Mouse (Mus musculus) liver, embryonic 14.5 days (tissue): ENCODE measurements around the gene Tulp2.

Experiments
- CTCF ChIP-seq: IDR thresholded peaks from 2 replicates; pipeline ENCODE4 v1.5.1; 2016; ENCODE audit warnings: antibody characterized with exemption, low read depth, control low read depth
- EP300 ChIP-seq: IDR thresholded peaks from 2 replicates; pipeline ENCODE4 v1.6.1; 2016; ENCODE audit warnings: antibody characterized with exemption, low read depth

DNA sequence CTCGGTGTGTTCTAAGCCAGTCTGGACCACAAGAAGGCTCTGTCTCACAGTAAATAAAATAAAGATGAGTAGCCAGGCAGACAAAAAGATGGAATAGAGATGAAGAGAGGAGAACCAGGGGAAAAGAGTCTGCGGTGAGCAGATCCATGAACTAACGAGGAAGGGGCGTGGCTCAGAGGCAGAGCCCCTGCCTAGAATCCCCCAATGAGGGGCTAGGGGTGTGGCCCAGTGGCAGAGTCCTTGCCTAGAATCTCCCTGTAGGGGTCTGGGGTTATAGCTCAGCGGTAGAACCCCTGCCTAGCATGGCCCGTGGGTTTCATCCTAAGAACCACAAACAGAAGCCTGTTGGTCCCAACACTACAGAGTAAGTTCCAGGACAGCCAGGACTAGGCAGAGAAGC lies 44.6 kb upstream of the Tulp2 start:
- TF ChIP-seq CTCF: no peak
- no peak for TF ChIP-seq EP300
